Mouse (Mus musculus): ENCODE measurements around the gene Rer1. TPM values are rescaled to one million over a fixed set of nuclear protein-coding genes. Genes with fewer than 3 reads are reported as not detected.

Gene Rer1
- polyA plus RNA-seq, 1 experiment from 2014 or later = 152 TPM

DNA sequence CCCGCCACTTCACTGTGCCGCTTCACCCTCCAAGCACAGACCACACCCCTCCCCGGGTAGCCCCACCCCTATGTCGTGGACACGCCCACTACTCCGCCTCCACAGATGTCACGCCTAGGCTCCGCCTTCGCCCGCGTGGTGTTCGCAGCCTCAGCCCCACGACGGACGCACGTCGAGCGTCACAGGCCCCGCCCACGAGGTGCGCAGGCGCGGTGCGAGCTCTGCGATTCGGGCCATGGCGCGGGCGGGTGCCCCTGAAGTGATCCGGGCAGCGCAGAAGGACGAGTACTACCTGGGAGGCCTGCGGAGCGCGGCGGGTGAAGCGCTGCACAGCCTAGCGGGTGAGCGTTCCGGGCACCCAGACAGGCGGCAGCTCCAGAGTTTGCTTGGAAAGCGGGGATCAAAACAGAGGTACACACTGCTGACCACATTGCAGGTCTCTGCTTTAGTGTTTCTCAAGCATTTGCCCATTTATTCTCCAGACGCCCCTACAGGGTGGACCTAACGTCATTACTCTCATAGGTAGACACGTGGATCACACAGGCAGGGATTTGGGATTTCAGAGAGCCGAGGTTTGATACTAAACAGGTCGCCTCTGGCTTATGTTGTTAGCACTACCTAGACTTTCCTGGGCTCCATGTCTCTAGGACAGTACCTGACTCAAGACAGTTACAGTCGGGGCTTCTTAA lies 19.2 kb downstream of the Rer1 start, which contains the start of gene Pex10:
Pex10 (plus strand) TSS at position 183 of the 689 bp plus-strand sequence.
- H3K36me3 ChIP-seq = peaks cover 38% of the 10 kb centered on the region
- ATAC-seq (replicated peaks; ENCODE audit: low FRiP score) = peak; percentile 90
- peak within 1 kb of the TSS; percentile 80 for H3K27ac ChIP-seq
- peak within 1 kb of the TSS; percentile 68 for H3K4me3 ChIP-seq (replicated peaks)
- no peaks in the 10 kb centered on the region for H3K27me3 ChIP-seq
- peaks cover 38% of the 10 kb centered on the region for H3K4me1 ChIP-seq
- H3K9me3 ChIP-seq (replicated peaks) = no peaks in the 10 kb centered on the region
- peak within 1 kb of the TSS; percentile 74 for H3K4me2 ChIP-seq
- peak within 1 kb of the TSS; percentile 80 for H3K9ac ChIP-seq
- WGBS = under 1% methylated on average over 48 of the region's 48 CpGs

DNA sequence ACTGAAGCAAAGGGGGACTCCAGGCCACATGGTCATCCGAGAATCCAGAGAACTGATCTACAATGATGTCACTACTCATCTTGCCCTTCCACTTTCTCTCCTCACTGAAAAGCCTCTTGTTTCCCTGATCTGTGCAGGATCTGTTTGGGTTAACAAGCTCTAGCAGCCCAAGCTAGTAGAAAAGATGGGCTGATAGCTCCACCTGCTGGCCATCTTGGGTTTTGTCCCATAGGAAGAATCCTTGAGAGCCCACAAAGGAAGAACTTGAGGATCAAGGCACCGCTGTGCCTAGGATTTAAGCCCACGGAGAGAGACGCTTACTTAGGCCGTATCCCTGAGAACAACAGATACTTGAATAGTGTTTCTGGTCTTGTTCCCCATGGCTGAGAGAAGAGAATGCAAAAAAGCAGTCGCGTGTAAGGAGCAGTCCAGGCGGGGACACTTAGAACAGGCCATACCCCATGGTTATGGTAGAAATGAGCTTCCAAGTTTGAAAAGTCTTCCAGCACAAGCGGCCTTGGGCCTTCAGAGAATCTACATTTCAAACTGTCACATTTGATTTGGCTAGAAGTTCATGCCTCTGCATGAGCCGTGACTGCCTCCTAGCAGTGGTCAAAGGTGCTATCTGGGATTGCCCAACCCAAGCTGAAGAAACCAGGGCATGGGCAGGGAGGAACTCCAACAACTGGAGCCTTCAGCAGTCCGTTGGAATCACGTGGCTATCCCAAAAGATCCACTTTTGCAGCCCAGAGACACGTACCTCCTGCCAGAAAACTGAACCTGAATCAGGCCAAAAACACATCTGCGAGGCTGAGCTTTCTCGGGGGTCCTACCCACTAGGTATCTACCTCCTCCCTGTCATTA lies 20.0 kb downstream of the Rer1 start:
- peak overlapping the region; percentile 39 for H3K9ac ChIP-seq

DNA sequence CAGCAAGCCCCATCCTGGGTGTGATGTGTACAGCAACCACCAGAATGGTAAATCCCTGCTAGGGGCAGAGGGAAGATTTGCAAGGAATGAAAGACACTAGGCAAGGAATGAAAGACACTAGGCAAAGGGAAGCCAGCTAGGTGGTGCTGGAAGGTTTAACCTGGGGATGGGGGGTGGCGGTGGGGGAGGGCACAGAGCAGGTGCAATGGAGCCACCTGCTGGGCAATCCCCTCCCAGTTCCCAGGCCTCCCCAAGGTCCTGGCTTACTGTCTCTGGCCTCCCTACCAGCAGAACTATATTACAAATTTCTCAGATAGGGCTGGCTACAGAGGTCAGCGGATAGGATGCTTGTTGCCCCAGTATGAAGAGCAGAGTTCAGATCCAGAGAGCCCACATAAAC lies 21.7 kb downstream of the Rer1 start:
- 58% methylated on average over 2 of the region's 2 CpGs for WGBS
- peaks cover 44% of the 10 kb centered on the region for H3K4me1 ChIP-seq
- no peaks in the 10 kb centered on the region for H3K27me3 ChIP-seq
- peak overlapping the region; percentile 88 for H3K27ac ChIP-seq
- H3K36me3 ChIP-seq = peaks cover 13% of the 10 kb centered on the region
- no peaks in the 10 kb centered on the region for H3K9me3 ChIP-seq (replicated peaks)
- no peak overlapping the region for H3K4me2 ChIP-seq
- no peak for ATAC-seq (replicated peaks; ENCODE audit: low FRiP score)
- H3K9ac ChIP-seq = no peak overlapping the region
- no peak overlapping the region for H3K4me3 ChIP-seq (replicated peaks)

More for the DNA sequence above, 20.0 kb downstream of the Rer1 start:
- no peaks in the 10 kb centered on the region for H3K27me3 ChIP-seq
- ATAC-seq (replicated peaks; ENCODE audit: low FRiP score) = peak; percentile 54
- H3K4me2 ChIP-seq = peak overlapping the region; percentile 74
- no peaks in the 10 kb centered on the region for H3K9me3 ChIP-seq (replicated peaks)
- WGBS = 4% methylated on average over 15 of the region's 15 CpGs
- H3K4me3 ChIP-seq (replicated peaks) = peak overlapping the region; percentile 68
- H3K36me3 ChIP-seq = peaks cover 30% of the 10 kb centered on the region
- peaks cover 45% of the 10 kb centered on the region for H3K4me1 ChIP-seq
- peak overlapping the region; percentile 80 for H3K27ac ChIP-seq

DNA sequence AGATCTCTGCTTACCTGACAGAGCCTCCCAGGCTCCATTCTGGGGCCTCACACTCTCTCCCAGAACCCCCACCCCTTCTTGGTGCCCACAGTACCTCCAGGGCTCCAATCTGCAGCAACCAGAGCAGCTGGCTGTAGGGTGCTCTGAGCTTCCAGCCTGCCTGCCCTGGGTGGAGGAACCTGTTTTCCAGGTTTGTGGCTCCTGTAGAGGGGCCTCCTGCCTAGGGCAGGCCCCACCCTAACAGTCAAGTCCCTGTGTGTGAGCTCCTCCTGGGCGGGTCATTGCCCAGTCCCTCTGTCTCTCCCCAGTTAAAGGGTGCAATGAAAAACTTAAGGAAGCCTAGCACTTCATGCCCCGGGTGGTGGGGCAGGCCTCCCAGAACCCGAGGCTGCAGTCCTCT lies 22.3 kb downstream of the Rer1 start:
- Histone ChIP-seq H3K4me3 (replicated peaks) (no peak overlapping the region), H3K4me1 (peaks cover 40% of the 10 kb centered on the region), H3K9me3 (replicated peaks) (no peaks in the 10 kb centered on the region), H3K36me3 (peaks cover 7% of the 10 kb centered on the region), H3K9ac (no peak overlapping the region), H3K4me2 (peak overlapping the region; percentile 14; the same call in 1 of the 2 replicates), H3K27ac (peak overlapping the region; percentile 88), H3K27me3 (no peaks in the 10 kb centered on the region)
- 6% methylated on average over 3 of the region's 3 CpGs for WGBS
- peak; percentile 31; the same call in 1 of the 2 replicates for ATAC-seq (replicated peaks; ENCODE audit: low FRiP score)

DNA sequence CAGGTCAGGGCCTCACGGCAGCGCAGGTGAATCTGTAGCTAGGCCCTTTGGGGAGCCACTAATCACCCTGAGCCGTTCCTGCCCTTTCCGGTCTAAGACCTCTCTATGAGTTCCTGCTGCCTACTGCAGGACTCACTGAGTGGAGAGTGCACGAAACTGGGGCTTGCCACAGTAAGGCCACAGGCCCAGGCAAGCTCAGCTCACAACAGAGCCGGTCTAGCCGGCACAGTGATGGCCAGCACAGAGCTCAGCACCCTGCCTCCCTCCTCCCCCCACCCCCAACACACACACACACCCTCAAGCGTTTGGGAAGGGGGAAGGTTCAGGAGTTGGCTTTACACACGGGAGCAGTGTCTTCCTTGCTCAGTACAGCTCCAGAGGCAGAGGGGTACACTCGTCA lies 27.9 kb downstream of the Rer1 start:
- H3K4me2 ChIP-seq = no peak overlapping the region
- no peak overlapping the region for H3K27ac ChIP-seq
- H3K9ac ChIP-seq = no peak overlapping the region
- no peak overlapping the region for H3K4me3 ChIP-seq (replicated peaks)
- H3K36me3 ChIP-seq = no peaks in the 10 kb centered on the region
- no peak for ATAC-seq (replicated peaks; ENCODE audit: low FRiP score)
- WGBS = 42% methylated on average over 10 of the region's 10 CpGs
- H3K4me1 ChIP-seq = peaks cover 23% of the 10 kb centered on the region
- H3K9me3 ChIP-seq (replicated peaks) = no peaks in the 10 kb centered on the region
- H3K27me3 ChIP-seq = no peaks in the 10 kb centered on the region; the same call in 1 of the 2 replicates

DNA sequence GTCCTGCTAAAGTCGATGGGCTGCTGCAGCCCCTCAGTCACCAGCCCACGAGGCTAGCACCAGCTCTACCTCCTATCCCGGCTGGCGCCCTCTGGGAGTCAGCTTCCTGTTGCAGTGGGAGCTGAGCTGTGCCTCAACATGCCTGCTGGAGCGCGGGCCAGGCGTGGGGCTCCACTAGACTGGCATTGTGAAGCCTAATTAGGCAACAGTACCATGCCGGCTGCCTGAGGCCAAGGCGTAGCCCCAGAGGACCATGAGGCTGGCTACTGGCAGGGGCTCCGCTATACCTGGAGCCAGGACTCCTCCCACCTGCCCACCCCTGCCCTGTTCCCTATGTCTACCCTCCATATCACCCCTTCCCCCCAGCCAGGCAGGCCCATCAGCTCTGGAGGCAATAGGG lies 29.5 kb downstream of the Rer1 start, which contains the start of gene Plch2:
Plch2 (minus strand) TSS at position 61 of the 400 bp plus-strand sequence.
- Histone ChIP-seq H3K4me1 (peaks cover 15% of the 10 kb centered on the region; the same call in 1 of the 2 replicates), H3K4me3 (replicated peaks) (no peak within 1 kb of the TSS), H3K27ac (no peak within 1 kb of the TSS), H3K4me2 (no peak within 1 kb of the TSS), H3K9me3 (replicated peaks) (no peaks in the 10 kb centered on the region), H3K27me3 (no peaks in the 10 kb centered on the region; the same call in 1 of the 2 replicates), H3K36me3 (no peaks in the 10 kb centered on the region), H3K9ac (no peak within 1 kb of the TSS)
- 53% methylated on average over 10 of the region's 10 CpGs for WGBS
- ATAC-seq (replicated peaks; ENCODE audit: low FRiP score) = no peak

DNA sequence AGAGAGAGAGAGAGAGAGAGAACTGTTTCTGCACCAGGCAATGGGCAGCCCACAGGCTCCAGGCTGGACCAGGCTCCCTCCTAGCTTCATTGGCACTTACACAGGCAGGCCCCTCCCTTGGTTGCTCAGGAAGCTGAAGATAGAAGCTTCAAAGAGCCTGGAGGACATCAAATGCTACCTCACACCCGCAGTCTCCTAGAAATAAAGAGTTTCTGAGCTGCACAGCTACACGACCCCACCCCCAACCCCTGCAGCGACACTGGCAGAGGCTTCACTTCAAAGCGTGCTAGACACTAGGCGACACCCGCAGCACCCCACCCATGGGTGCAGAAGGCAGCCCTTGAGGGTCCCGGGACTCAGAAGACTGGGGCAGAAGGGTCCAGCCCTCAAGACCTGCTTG lies 36.1 kb downstream of the Rer1 start:
- H3K9ac ChIP-seq = no peak overlapping the region
- H3K4me3 ChIP-seq (replicated peaks) = no peak overlapping the region
- 57% methylated on average over 7 of the region's 7 CpGs for WGBS
- H3K36me3 ChIP-seq = no peaks in the 10 kb centered on the region
- no peaks in the 10 kb centered on the region for H3K4me1 ChIP-seq
- H3K4me2 ChIP-seq = no peak overlapping the region
- no peaks in the 10 kb centered on the region for H3K9me3 ChIP-seq (replicated peaks)
- H3K27ac ChIP-seq = no peak overlapping the region
- no peak for ATAC-seq (replicated peaks; ENCODE audit: low FRiP score)
- peaks cover 12% of the 10 kb centered on the region for H3K27me3 ChIP-seq

DNA sequence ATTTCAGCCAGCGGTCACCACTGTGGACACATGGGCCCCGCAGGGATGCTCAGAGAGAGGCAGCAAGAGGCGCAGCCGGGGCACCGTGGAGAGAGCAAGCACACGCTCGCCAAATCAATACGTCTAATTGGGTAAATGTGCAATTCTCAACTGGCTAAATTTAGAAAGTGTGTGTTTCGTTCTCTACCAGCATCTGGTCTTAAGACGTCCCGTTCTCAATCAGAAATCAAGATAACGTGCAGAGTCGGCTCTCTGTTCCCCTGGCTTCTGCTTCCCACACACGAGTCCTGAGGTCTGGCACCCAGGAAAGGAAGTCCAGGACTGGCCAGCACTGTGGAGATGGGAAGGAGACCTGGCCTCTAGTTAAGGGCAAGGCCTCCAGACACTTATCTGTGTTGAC lies 39.5 kb downstream of the Rer1 start:
- no peak overlapping the region for H3K4me2 ChIP-seq
- H3K27me3 ChIP-seq = peaks cover 47% of the 10 kb centered on the region
- 86% methylated on average over 14 of the region's 14 CpGs for WGBS
- no peak overlapping the region for H3K9ac ChIP-seq
- no peaks in the 10 kb centered on the region for H3K36me3 ChIP-seq
- no peak for ATAC-seq (replicated peaks; ENCODE audit: low FRiP score)
- peaks cover 10% of the 10 kb centered on the region for H3K4me1 ChIP-seq
- H3K4me3 ChIP-seq (replicated peaks) = no peak overlapping the region
- no peaks in the 10 kb centered on the region for H3K9me3 ChIP-seq (replicated peaks)
- H3K27ac ChIP-seq = no peak overlapping the region

DNA sequence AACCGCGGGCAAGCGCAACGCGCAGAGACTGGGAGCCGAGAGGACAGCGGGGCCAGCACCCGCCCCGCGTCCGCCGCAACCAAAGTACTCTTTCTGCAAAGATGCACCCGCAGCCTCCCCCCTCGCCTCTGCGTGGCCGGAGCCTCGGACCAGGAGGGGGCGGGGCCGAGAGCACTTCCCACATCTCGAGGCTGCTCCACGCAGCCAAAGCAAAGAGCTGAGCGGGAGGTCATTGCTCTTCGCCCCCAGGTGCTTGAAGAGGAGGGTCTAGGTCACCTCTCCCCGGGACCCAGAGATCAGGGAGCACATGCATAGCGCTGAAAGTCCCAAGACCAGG lies 42.9 kb downstream of the Rer1 start:
- 2% methylated on average over 25 of the region's 25 CpGs for WGBS
- Histone ChIP-seq H3K27ac (no peak overlapping the region), H3K4me3 (replicated peaks) (peak overlapping the region; percentile 40), H3K4me2 (peak overlapping the region; percentile 74), H3K9me3 (replicated peaks) (no peaks in the 10 kb centered on the region), H3K36me3 (no peaks in the 10 kb centered on the region), H3K9ac (no peak overlapping the region), H3K27me3 (peaks cover 72% of the 10 kb centered on the region), H3K4me1 (peaks cover 10% of the 10 kb centered on the region)
- no peak for ATAC-seq (replicated peaks; ENCODE audit: low FRiP score)

DNA sequence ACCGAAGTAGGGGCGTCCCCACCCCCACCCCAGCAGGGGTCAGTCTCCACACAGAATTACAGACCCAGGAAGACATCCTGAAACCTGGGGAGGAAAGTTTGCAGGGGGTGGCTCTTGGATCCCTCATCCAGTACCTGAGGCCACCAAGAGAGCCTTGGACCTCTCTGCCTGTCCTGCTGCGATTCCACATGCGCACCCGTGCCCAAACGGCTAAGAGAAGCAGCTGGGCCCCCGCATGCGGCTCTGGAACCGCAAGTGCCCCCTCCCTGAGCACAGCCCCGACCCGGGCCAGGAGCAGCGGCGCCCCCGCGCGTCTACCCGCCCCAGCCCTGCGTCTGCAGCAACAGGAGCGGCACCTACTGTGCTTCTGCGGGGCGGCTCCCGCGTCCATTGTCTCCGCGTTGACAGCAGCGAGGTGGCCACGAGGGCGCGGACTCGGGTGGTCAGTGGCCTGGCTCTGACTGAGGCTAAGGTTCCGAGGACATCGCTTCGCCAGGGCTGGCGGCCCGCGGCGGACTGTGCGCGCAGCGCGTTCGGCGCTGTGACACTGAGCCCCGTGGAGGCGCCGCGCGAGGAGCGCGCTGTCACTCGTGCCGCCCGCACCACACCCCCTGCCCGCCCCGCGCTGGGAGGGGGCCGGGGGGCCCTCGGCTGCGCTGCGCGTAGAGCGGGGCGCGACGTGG lies 43.4 kb downstream of the Rer1 start:
- peak overlapping the region; percentile 40 for H3K4me3 ChIP-seq (replicated peaks)
- H3K36me3 ChIP-seq = no peaks in the 10 kb centered on the region
- no peaks in the 10 kb centered on the region for H3K9me3 ChIP-seq (replicated peaks)
- peak overlapping the region; percentile 74 for H3K4me2 ChIP-seq
- WGBS = 3% methylated on average over 65 of the region's 65 CpGs
- H3K9ac ChIP-seq = no peak overlapping the region
- peaks cover 72% of the 10 kb centered on the region for H3K27me3 ChIP-seq
- H3K27ac ChIP-seq = no peak overlapping the region
- 0 out of 2 replicates have a peak, but pooled peaks have one; percentile 9 for ATAC-seq (replicated peaks; ENCODE audit: low FRiP score)
- H3K4me1 ChIP-seq = peaks cover 10% of the 10 kb centered on the region

DNA sequence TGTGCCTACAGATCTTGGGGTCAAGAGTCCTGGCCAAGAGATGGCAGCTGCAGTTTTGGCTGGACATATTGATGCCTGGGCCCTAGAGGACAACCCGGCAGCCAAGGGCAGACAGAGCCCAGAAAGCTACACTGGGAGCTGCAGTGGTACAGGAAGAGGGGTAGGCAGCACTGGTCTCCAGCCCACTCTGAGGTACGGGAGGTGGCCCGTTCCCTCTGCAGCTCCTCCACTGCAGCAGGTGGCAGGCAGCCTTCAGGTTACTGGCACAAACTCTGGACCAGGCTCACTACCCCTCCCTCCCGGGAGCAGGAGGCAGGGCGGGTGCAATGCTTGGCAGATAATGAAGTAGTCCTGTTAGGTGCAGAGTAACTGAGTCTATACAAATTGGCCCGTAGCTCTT lies 45.5 kb downstream of the Rer1 start:
- peaks cover 10% of the 10 kb centered on the region for H3K4me1 ChIP-seq
- H3K4me3 ChIP-seq (replicated peaks) = no peak overlapping the region
- H3K9ac ChIP-seq = no peak overlapping the region
- WGBS = 64% methylated on average over 6 of the region's 6 CpGs
- H3K27me3 ChIP-seq = peaks cover 81% of the 10 kb centered on the region
- no peaks in the 10 kb centered on the region for H3K36me3 ChIP-seq
- H3K27ac ChIP-seq = no peak overlapping the region
- no peak overlapping the region for H3K4me2 ChIP-seq
- ATAC-seq (replicated peaks; ENCODE audit: low FRiP score) = no peak
- no peaks in the 10 kb centered on the region for H3K9me3 ChIP-seq (replicated peaks)

DNA sequence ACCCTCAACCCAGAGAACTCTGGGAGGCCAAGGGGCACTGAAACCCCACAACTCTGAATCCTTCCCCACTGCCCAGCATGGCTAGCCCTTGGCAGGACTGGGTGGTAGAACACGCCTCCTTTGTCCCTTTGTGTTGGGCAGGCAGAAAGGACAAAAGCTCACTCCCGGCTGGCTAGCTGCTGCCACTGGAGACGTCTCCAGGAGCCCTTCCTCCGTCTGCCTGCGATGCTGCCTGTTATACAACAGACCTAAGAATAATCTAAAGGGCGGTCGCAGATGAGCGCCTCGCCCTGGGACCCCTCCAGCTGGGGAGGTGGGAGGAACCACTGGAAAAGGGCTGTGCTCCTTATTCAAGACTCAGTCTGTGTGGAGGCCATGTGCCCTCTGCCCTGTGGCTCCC lies 46.0 kb downstream of the Rer1 start:
- ATAC-seq (replicated peaks; ENCODE audit: low FRiP score) = no peak
- H3K27me3 ChIP-seq = peaks cover 78% of the 10 kb centered on the region

More for the DNA sequence above, 46.0 kb downstream of the Rer1 start:
- Histone ChIP-seq H3K4me1 (peaks cover 10% of the 10 kb centered on the region), H3K9ac (no peak overlapping the region), H3K4me3 (replicated peaks) (no peak overlapping the region), H3K9me3 (replicated peaks) (no peaks in the 10 kb centered on the region), H3K36me3 (no peaks in the 10 kb centered on the region), H3K4me2 (no peak overlapping the region), H3K27ac (no peak overlapping the region)
- 27% methylated on average over 9 of the region's 9 CpGs for WGBS

Data from kidney, embryonic 15.5 days (tissue).